Mouse (Mus musculus): ENCODE measurements around the gene Comt.

The Comt gene

GRCm38 (mm10) chr16:18411026-18411649 lies 15.5 kb downstream of the Comt start:
- DNase-seq (ENCODE audit: low read depth, low spot score) = no peak

GRCm38 (mm10) chr16:18410418-18410817 lies 16.2 kb downstream of the Comt start:
- DNase-seq (ENCODE audit: low read depth, low spot score) = no peak

GRCm38 (mm10) chr16:18409776-18410175 lies 16.9 kb downstream of the Comt start:
- no peak for DNase-seq (ENCODE audit: low read depth, low spot score)

- no peak for DNase-seq (ENCODE audit: low read depth, low spot score)
Measured at GRCm38 (mm10) chr16:18407912-18408311, 18.7 kb downstream of the Comt start.

GRCm38 (mm10) chr16:18406293-18406692 lies 20.4 kb downstream of the Comt start:
- DNase-seq (ENCODE audit: low read depth, low spot score) = no peak

- DNase-seq (ENCODE audit: low read depth, low spot score) = no peak
Measured at GRCm38 (mm10) chr16:18405876-18406275, 20.8 kb downstream of the Comt start.

GRCm38 (mm10) chr16:18405091-18405854 lies 21.4 kb downstream of the Comt start:
- no peak for DNase-seq (ENCODE audit: low read depth, low spot score)

GRCm38 (mm10) chr16:18403285-18403684 lies 23.4 kb downstream of the Comt start:
- no peak for DNase-seq (ENCODE audit: low read depth, low spot score)

- peak; percentile 63 for DNase-seq (ENCODE audit: low read depth, low spot score)
Measured at GRCm38 (mm10) chr16:18400472-18401216, 26.0 kb downstream of the Comt start.

GRCm38 (mm10) chr16:18400028-18400427 lies 26.6 kb downstream of the Comt start:
- DNase-seq (ENCODE audit: low read depth, low spot score) = no peak

GRCm38 (mm10) chr16:18396791-18397621 lies 29.6 kb downstream of the Comt start:
- DNase-seq (ENCODE audit: low read depth, low spot score) = no peak

- DNase-seq (ENCODE audit: low read depth, low spot score) = no peak
Measured at GRCm38 (mm10) chr16:18396201-18396600, 30.5 kb downstream of the Comt start.

- DNase-seq (ENCODE audit: low read depth, low spot score) = no peak
Measured at GRCm38 (mm10) chr16:18395620-18396036, 31.0 kb downstream of the Comt start.

GRCm38 (mm10) chr16:18394777-18395619 lies 31.7 kb downstream of the Comt start:
- DNase-seq (ENCODE audit: low read depth, low spot score) = no peak

- no peak for DNase-seq (ENCODE audit: low read depth, low spot score)
Measured at GRCm38 (mm10) chr16:18394056-18394455, 32.6 kb downstream of the Comt start.

GRCm38 (mm10) chr16:18393595-18393994 lies 33.1 kb downstream of the Comt start:
- no peak for DNase-seq (ENCODE audit: low read depth, low spot score)

- peak; percentile 76 for DNase-seq (ENCODE audit: low read depth, low spot score)
Measured at GRCm38 (mm10) chr16:18392469-18393426, 33.9 kb downstream of the Comt start.

- no peak for DNase-seq (ENCODE audit: low read depth, low spot score)
Measured at GRCm38 (mm10) chr16:18391728-18392127, 34.9 kb downstream of the Comt start.

- DNase-seq (ENCODE audit: low read depth, low spot score) = no peak
Measured at GRCm38 (mm10) chr16:18391127-18391526, 35.5 kb downstream of the Comt start.

All from embryo, embryonic 11.5 days (tissue).